Mouse (Mus musculus): Measurements from ENCODE around the gene Fbll1.

DNA sequence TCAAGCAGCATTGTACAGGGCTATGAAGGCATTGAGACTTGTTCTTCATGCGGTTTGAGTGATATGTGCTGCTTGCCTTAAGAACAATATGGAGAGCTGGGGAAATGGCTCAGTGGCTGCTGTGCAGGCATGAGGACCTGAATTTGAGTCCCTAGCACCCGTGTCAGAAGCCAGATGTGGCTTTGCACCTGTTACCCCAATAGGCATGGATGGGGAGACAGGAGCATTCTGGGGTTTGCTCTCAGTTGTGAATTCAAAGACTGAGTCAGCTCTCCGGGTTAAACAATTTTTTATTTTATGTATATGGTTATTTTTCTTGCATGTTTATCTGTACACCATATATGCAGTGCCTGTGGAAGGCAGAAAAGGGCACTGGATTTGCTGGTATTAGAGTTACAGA is 16.2 kb downstream of the Fbll1 start:
- no peak for TF ChIP-seq ZC3H11A (IDR thresholded peaks at IDR 0.05; ENCODE audit: borderline replicate concordance, low read depth, low read length)
- TF ChIP-seq ZNF384 (IDR thresholded peaks at IDR 0.05; ENCODE audit: low read depth, low read length): no peak

Data from ES-E14 (cell line).